Mouse (Mus musculus): ENCODE data around the gene Timm23. TPM values are rescaled to one million over a fixed set of nuclear protein-coding genes. Genes with fewer than 3 reads are reported as not detected.

Timm23 gene
- polyA plus RNA-seq, 2 experiments from 2014 or later: 177 to 183 TPM

Other genes starting within 250 kb of the Timm23 start
- gene Galnt15, start 172.9 kb downstream of the Timm23 start, polyA plus RNA-seq (2017; shearing (Covaris generic)): not detected
- 10 to 100 TPM in 1 of 2 experiments, 1 to 10 TPM in 1; 7.0 to 19.7 TPM for gene Oxnad1, start 116.5 kb downstream of the Timm23 start, polyA plus RNA-seq (2017; shearing (Covaris generic))
- 10 to 100 TPM; 72.4 to 81.8 TPM for gene Dph3, start 116.2 kb downstream of the Timm23 start, polyA plus RNA-seq (2017; shearing (Covaris generic))
- gene Msmb, start 59.9 kb downstream of the Timm23 start, polyA plus RNA-seq (2017; shearing (Covaris generic)): under 1 TPM in 1 of 2 experiments, not detected in 1; 0.66 TPM
- gene Ncoa4, start 42.0 kb downstream of the Timm23 start, polyA plus RNA-seq (2017; shearing (Covaris generic)): 10 to 100 TPM; 94.6 to 95.8 TPM
- gene Parg, start 51 bp upstream of the Timm23 start, polyA plus RNA-seq (2017; shearing (Covaris generic)): 10 to 100 TPM; 19.5 to 20.7 TPM
- gene Ogdhl, start 120.1 kb upstream of the Timm23 start, polyA plus RNA-seq (2017; shearing (Covaris generic)): under 1 TPM in 1 of 2 experiments, not detected in 1; 0.09 TPM
- not detected for gene 1700024G13Rik, start 186.5 kb upstream of the Timm23 start, polyA plus RNA-seq (2017; shearing (Covaris generic))

All from activated CD4-positive, CD25-positive, alpha-beta regulatory T cell, adult 4 months (primary cell).